Mouse (Mus musculus) small intestine, adult 10 weeks (tissue): ENCODE results near the gene Hoxd8. TPM values are rescaled to one million over a fixed set of nuclear protein-coding genes. Genes with fewer than 3 reads are reported as not detected.

ENCODE experiments used
- polyA plus RNA-seq: library from polyadenylated mRNA; stranded (reverse); fragments of 350-450 nt; fragmentation: Illumina TruSeq; extraction: RNeasy Lipid Tissue Mini Kit (QIAGEN cat#74804); gene quantifications from one replicate; pipeline ENCODE4 v1.2.3, GENCODE M21; 2014; ENCODE audit warnings: low replicate concordance

Hoxd8 gene
- polyA plus RNA-seq = 1.6 TPM

DNA sequence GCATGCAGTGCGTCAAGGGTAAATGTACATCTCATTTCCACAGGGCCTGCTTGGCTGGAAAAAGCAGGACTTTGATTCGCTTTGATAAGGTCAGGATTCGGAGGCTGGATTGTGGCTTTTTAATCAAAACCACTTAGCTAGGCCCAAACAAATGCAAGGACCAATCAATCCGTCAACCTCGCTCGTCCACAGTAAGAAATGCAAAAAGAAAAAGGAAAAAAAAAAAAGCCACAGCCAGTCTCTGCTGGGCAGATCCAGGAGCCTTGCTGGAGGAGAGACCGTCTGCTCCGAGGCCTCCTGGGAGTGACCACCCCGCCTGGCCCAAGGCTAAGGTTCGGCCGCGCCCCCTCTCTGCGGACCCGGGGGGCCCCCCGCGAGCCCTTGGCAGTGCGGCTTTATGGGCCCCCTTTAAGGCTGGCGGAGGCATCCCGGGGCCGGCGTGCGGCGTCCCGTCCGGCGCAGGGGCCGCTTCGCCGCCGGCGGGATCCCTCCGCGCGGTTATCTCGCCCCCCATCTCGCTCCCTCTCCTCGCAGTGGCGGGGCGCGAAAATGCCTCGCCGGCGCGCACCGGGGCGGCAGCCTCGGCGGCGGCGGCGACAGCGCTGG, at the start of gene Hoxd8:
Hoxd8 (plus strand) TSS at position 223 of the 606 bp plus-strand sequence.

DNA sequence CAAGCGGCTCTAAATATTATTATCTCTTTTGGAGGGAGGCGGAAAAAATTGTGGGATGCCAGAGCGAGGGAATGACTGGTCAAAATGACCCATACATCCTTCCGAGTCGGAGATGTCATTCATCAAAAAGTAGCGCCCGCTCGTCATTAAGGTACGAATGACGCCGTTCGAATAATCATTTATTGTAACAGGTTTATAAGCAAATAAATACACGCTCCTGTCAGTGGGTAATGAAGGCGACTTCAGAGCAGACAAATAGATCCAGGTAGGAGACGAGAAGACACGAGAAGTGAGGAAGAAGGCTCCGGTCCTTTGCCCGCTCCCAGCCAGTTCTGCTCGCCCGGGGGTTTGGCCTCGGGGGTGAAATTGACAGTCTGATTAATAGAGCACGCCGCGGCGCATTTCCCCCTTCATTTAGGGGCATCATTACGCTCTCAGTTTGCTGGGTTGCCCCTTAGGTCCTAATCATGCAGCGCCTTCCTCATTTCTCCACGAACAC, 44.9 kb upstream of the Hoxd8 start, which contains the start of gene Evx2:
Evx2 (minus strand) TSS at position 51 of the 499 bp plus-strand sequence.

DNA sequence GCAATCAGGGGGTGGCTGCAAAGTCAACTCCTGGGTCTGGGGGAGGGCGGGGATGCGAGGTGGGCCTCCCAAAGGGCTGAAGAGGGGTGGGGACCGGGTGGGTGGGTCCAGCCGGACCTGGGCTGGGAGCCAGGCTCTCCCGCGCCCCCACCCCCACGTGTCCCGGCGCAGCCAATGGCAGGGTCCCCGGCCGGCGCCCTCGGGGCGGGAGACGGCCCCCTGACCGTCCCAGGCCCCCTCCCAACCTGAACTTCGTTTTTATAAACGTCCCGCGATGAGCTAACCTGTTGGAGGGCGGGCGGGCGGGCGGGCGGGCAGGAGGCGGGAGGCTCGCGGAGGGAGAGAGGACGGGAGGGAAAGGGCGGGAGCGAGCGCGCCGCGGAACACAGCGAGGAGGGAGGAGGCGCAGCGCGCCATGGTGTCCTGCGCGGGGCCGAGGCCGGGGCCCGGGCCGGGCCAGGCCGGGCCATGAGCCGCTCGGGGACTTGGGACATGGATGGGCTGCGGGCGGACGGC, 36.5 kb upstream of the Hoxd8 start, which contains the start of gene Hoxd13:
Hoxd13 (plus strand) TSS at position 469 of the 516 bp plus-strand sequence.

DNA sequence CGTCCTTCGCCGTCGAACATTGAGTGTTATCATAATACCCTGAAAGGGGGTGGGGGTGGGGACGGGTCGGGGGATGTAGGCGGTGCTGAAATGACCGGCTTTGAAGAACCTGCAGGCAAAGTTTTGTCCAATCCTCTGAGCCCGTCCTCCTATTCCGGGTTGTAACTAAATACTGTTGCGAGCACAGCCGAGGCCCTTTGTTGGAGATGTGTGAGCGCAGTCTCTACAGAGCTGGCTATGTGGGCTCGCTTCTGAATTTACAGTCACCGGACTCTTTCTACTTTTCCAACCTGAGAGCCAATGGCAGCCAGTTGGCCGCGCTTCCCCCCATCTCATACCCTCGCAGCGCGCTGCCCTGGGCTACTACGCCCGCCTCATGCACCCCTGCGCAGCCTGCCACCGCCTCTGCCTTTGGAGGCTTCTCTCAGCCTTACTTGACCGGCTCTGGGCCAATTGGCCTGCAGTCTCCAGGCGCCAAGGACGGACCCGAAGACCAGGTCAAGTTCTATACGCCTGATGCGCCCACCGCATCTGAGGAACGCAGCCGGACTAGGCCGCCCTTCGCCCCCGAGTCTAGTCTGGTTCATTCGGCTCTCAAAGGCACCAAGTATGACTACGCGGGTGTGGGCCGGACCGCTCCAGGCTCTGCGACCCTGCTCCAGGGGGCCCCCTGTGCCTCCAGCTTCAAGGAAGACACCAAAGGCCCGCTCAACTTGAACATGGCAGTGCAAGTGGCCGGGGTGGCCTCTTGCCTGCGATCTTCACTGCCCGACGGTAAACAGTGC, 29.3 kb upstream of the Hoxd8 start, which contains the start of gene Hoxd12:
Hoxd12 (plus strand) TSS at position 133 of the 785 bp plus-strand sequence.

DNA sequence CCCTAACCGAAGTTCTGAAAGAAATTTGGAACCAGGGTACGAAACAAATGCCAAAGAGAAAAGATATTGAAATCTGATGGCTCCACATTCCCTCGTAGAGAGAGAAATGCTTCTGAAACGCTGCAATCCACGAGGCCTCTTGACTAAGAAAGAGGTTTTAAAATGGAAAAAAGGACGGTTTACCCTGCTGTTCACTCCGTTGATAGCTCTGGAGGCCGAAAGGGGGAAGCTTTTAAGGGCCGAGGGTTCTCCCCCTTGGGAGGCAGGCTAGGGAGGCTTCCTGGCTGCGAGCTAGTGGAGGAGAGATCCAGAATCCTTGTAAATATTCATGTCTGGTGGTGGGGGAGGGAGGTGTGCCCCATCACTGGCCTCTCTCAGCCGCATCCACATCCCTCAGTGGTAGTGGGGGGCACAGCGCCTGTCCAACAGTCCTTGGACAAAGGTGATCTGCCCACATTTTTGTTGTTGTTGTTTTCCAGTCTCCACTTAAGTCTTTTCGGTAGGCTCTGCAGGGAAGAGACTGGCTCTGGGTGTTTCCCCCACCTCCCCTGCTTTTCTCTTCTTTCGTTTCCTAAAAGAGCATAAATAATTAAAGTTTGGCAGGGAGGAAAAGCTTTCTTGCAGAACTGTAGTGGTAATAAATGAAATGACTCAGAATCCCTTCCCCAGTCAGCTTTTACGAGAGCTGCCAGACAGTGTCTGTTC, 25.4 kb upstream of the Hoxd8 start, which contains the start of gene Hoxd11:
Hoxd11 (plus strand) TSS at position 667 of the 705 bp plus-strand sequence.

DNA sequence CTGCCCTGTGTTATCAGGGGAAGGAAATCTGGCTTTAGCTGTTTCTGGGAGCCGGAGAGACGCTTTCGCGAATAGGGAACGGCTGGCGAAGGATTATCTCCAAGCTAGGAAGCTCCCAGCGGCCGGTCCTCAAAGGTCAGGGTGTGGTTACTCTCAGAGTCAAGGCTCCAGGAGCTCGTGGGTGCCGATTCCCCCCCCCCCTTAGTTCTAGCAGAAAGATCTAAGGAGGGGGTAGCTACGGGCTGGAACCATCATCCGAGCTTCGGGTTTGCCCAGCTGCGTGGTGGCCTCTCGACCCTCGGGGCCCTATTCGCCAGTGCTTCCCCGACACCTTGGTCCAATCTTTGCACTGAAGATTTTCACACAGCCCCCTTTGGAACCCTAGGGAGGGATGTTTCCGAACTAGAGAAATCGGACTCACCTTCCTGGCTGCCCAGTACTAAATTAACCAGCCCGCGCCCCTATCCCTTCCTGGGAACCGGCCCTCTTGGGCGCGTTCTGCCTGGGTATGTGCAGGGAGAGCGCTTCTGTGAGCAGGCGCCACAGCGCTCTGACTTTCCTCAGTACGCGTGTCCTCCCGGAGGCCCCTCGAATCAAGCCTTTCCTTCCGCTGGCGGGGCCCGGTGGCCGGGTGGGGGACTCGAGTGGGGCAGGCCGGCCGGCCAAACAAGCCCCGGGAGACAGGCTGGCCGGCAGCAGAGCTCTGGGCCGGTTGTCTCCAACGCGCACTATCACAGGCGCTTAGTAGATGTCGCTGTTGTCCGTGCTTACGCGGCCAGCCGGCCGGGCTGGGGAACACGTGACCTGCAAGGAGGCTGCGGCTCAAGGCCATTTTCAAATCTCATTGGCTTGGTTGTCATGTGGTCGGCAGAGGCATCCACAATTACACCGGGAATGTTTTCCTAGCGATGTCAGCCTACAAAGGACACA, 13.1 kb upstream of the Hoxd8 start, which contains the start of gene Hoxd10:
Hoxd10 (plus strand) TSS at position 903 of the 930 bp plus-strand sequence.

DNA sequence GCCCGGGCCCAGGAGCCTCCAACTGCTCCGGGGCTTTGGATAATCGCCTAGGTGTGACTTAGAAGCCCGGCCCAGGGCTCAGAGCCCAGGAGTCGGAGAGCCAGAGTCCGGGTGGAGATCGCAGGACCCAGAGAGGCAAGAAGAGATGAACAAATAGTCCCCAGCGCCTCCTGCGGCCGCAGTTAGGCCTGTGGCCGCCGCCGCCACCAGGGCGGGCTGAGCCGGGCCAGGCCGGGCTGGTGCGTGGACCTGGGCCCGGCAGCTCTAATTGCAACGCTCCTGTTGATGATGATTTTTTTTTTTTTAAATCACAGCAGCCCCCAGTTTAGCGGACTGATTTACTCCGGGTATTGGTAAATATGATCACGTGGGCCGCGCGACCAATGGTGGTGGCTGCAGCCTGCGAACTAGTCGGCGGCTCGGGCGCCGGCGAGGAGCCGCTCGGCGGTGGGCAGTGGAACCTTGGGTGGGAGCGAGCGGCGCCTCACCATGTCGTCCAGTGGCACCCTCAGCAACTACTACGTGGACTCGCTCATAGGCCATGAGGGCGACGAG, 6.8 kb upstream of the Hoxd8 start, which contains the start of gene Hoxd9:
Hoxd9 (plus strand) TSS at position 161 of the 555 bp plus-strand sequence.

GRCm38 (mm10) chr2:74711721-74712621, 7.6 kb downstream of the Hoxd8 start, which contains the start of the genes Hoxd3 and Hoxd4:
Hoxd3 (plus strand) TSS chr2:74711927.
Hoxd4 (plus strand) TSS chr2:74711929.

DNA sequence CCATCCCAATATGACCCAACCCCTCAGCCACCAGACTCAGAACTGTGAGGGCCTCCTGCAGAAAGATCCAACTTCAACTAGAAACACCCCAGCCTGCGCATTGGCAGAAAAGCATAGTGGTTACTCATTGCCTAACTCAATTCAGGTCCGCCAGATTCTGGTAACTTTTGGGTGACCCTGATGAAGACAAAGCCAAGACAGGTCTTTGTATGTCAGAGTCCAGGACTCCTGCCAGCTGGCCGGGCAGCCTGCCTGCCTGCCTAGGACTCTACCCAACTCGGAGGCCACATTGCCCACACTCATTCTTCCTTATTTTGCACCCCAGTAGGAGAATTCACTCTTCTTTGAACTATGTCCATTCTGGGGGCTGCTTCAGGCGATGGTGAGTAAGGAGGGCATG, 22.1 kb downstream of the Hoxd8 start, which contains the start of gene Gm28230:
Gm28230 (plus strand) TSS at position 178 of the 400 bp plus-strand sequence.

Other genes starting within 250 kb of the Hoxd8 start
- 32.3 TPM for gene Lnpk, start 125.2 kb upstream of the Hoxd8 start, polyA plus RNA-seq
- not detected for gene Evx2, start 45.1 kb upstream of the Hoxd8 start, polyA plus RNA-seq
- not detected for gene Hoxd13, start 36.3 kb upstream of the Hoxd8 start, polyA plus RNA-seq
- not detected for gene Hoxd12, start 29.6 kb upstream of the Hoxd8 start, polyA plus RNA-seq
- not detected for gene Hoxd11, start 25.1 kb upstream of the Hoxd8 start, polyA plus RNA-seq
- gene Hoxd10, start 12.7 kb upstream of the Hoxd8 start, polyA plus RNA-seq = not detected
- not detected for gene Hoxd9, start 6.9 kb upstream of the Hoxd8 start, polyA plus RNA-seq
- 0.26 TPM for gene Hoxd3, start 7.3 kb downstream of the Hoxd8 start, polyA plus RNA-seq
- gene Hoxd4, start 7.3 kb downstream of the Hoxd8 start, polyA plus RNA-seq = 0.41 TPM
- gene Gm28230, start 22.1 kb downstream of the Hoxd8 start, polyA plus RNA-seq = not detected
- not detected for gene Hoxd1, start 58.4 kb downstream of the Hoxd8 start, polyA plus RNA-seq
- gene Mtx2, start 121.2 kb downstream of the Hoxd8 start, polyA plus RNA-seq = 231 TPM